In the genomic region with DNA sequence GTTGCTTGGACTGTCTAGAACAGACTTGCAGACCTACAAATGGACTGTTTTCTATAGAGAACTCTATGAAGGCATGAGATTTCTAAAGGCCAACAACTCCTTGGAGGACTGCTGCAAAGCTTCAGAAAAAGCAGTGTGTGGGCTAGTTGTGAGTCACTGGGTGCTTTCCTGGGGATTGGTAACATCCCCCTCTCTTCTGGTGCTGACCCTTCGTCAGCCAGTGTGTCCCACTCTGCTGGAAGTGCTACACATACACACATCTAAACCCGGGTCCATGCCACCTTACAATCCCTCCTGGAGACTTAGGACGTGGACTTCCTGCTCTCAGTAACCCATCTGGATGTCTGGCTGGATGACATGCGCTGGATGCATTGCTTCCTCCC, we compare ENCODE assay signal across 23 mouse cellular contexts. TPM values are rescaled to one million over a fixed set of nuclear protein-coding genes. Genes with fewer than 3 reads are reported as not detected.
DNase-seq lines count a peak whose midpoint lies in the region; ATAC-seq lines count a peak whose summit lies in the region.
"Had no signal": no experiment of that assay in that cellular context is flagged by ENCODE, and none has a peak within 500 bp of the region (broad histone marks: within the 10 kb centered on the region; RNA-seq: fewer than 3 reads in every experiment).

No protein-coding gene starts in this region.

- ATAC-seq in frontal cortex, adult (ENCODE audit: low TSS enrichment) = peak; percentile 96
- ATAC-seq: forebrain, embryonic 16.5 days; hindbrain, postnatal 0 days; midbrain, embryonic 15.5 days had no signal

- intact Hi-C loops in left cerebral cortex, postnatal 36 days (cut with DNase I) = no loop called here

- DNase-seq in frontal cortex, postnatal 14 days (ENCODE audit: low spot score in 2 of 2) = no peak
- peak; percentile 37 to 39 for DNase-seq in left cerebral cortex, postnatal 36 days (ENCODE audit: low spot score in 2 of 2)
- DNase-seq in left cerebral cortex, adult 11 months (ENCODE audit: low spot score) = no peak
- DNase-seq in right cerebral cortex, postnatal 25 days = peak; percentile 47
- DNase-seq in right cerebral cortex, postnatal 14 days = no peak
- DNase-seq in telencephalon, adult 2 months (ENCODE audit: low read depth, low spot score) = peak; percentile 50
- no peak for DNase-seq in layer of hippocampus, postnatal 25 days (ENCODE audit: extremely low spot score in 1 of 2, low spot score in 1 of 2)
- DNase-seq: adrenal gland, adult 8-10 months; cerebellum, adult 8-10 months; cerebellum, postnatal 36 days; embryo, embryonic 11 days; gastrocnemius, postnatal 10 days; heart, postnatal 14 days; kidney, adult 11 months; kidney, postnatal 14 days; lung, adult 2 months; lung, postnatal 14 days; thymus, adult 2 months; thymus, postnatal 36 days had no signal

RNA-seq across cellular contexts. Expression of a gene that starts 6.2 kb away (rescaled TPM):
- total RNA-seq in left cerebral cortex, postnatal 36 days (2021) = 10 to 100 TPM; 61.1 to 64.1 TPM
- total RNA-seq in layer of hippocampus, postnatal 25 days (2021) = 10 to 100 TPM; 57.7 to 62.6 TPM

Comparison
In these comparisons a context has a peak if more than half of its experiments do, and no peak if none do; other contexts are left out.
1. DNase-seq: peak in left cerebral cortex, postnatal 36 days (2 of 2), right cerebral cortex, postnatal 25 days (single experiment) and telencephalon, adult 2 months (single experiment); none in frontal cortex, postnatal 14 days (0 of 2), left cerebral cortex, adult 11 months (single experiment), right cerebral cortex, postnatal 14 days (single experiment) and layer of hippocampus, postnatal 25 days (0 of 2).